Mouse (Mus musculus): ENCODE measurements at regions not wholly inside any gene's neighbourhood (a gene's known extent, or its start where the extent isn't known, plus 50 kb on each side); places are given as distances from the start of the nearest gene placed in this dataset.

- Histone ChIP-seq H3K4me2 (peak overlapping the region; percentile 63), H3K9me3 (no peaks in the 10 kb centered on the region), H3K4me3 (peak overlapping the region; percentile 29), H3K9ac (peak overlapping the region; percentile 66), H3K27me3 (replicated peaks) (no peaks in the 10 kb centered on the region), H3K4me1 (peaks cover 4% of the 10 kb centered on the region), H3K27ac (replicated peaks) (no peak overlapping the region), H3K36me3 (no peaks in the 10 kb centered on the region)
- ATAC-seq (ENCODE audit: extremely low read depth, insufficient number of reproducible peaks, low FRiP score, low TSS enrichment): no peak
- 14% methylated on average over 13 of the region's 13 CpGs for WGBS
Measured at GRCm38 (mm10) chr10:83819266-83819949, 96.7 kb downstream of the 1500009L16Rik start.

GRCm38 (mm10) chr10:83819950-83820275, 97.2 kb downstream of the 1500009L16Rik start:
- no peak for ATAC-seq (ENCODE audit: extremely low read depth, insufficient number of reproducible peaks, low FRiP score, low TSS enrichment)
- no peak overlapping the region for H3K4me3 ChIP-seq
- H3K4me2 ChIP-seq: peak overlapping the region; percentile 63
- WGBS: 73% methylated on average over 8 of the region's 8 CpGs
- no peaks in the 10 kb centered on the region for H3K9me3 ChIP-seq
- H3K9ac ChIP-seq: no peak overlapping the region
- H3K27me3 ChIP-seq (replicated peaks): no peaks in the 10 kb centered on the region
- H3K36me3 ChIP-seq: no peaks in the 10 kb centered on the region
- no peak overlapping the region for H3K27ac ChIP-seq (replicated peaks)
- peaks cover 4% of the 10 kb centered on the region for H3K4me1 ChIP-seq

GRCm38 (mm10) chr10:83821089-83821488, 98.4 kb downstream of the 1500009L16Rik start:
- H3K36me3 ChIP-seq: no peaks in the 10 kb centered on the region
- no peak overlapping the region for H3K4me2 ChIP-seq
- no peak overlapping the region for H3K9ac ChIP-seq
- no peak overlapping the region for H3K27ac ChIP-seq (replicated peaks)
- peaks cover 4% of the 10 kb centered on the region for H3K4me1 ChIP-seq
- no peaks in the 10 kb centered on the region for H3K9me3 ChIP-seq
- H3K27me3 ChIP-seq (replicated peaks): no peaks in the 10 kb centered on the region
- no peak for ATAC-seq (ENCODE audit: extremely low read depth, insufficient number of reproducible peaks, low FRiP score, low TSS enrichment)
- WGBS: 65% methylated on average over 10 of the region's 10 CpGs
- no peak overlapping the region for H3K4me3 ChIP-seq

- Histone ChIP-seq H3K27me3 (replicated peaks) (no peaks in the 10 kb centered on the region), H3K27ac (replicated peaks) (no peak overlapping the region), H3K9me3 (no peaks in the 10 kb centered on the region), H3K4me2 (no peak overlapping the region), H3K9ac (no peak overlapping the region), H3K36me3 (no peaks in the 10 kb centered on the region), H3K4me1 (peaks cover 4% of the 10 kb centered on the region; the same call in 1 of the 2 replicates), H3K4me3 (no peak overlapping the region)
- 77% methylated on average over 5 of the region's 5 CpGs for WGBS
- no peak for ATAC-seq (ENCODE audit: extremely low read depth, insufficient number of reproducible peaks, low FRiP score, low TSS enrichment)
Measured at GRCm38 (mm10) chr10:83826105-83826504, 103.4 kb downstream of the 1500009L16Rik start.

- Histone ChIP-seq H3K27me3 (replicated peaks) (no peaks in the 10 kb centered on the region), H3K9ac (no peak overlapping the region), H3K4me3 (no peak overlapping the region), H3K36me3 (no peaks in the 10 kb centered on the region), H3K27ac (replicated peaks) (peak overlapping the region; percentile 32; the same call in 1 of the 2 replicates), H3K4me1 (peaks cover 14% of the 10 kb centered on the region), H3K4me2 (no peak overlapping the region), H3K9me3 (no peaks in the 10 kb centered on the region)
- 58% methylated on average over 5 of the region's 5 CpGs for WGBS
- no peak for ATAC-seq (ENCODE audit: extremely low read depth, insufficient number of reproducible peaks, low FRiP score, low TSS enrichment)
Measured at GRCm38 (mm10) chr10:83836351-83836750, 113.7 kb downstream of the 1500009L16Rik start.

GRCm38 (mm10) chr10:83840226-83840625, 117.6 kb downstream of the 1500009L16Rik start:
- H3K4me1 ChIP-seq: peaks cover 14% of the 10 kb centered on the region
- H3K36me3 ChIP-seq: no peaks in the 10 kb centered on the region
- no peak overlapping the region for H3K9ac ChIP-seq
- no peak overlapping the region for H3K4me2 ChIP-seq
- no peak overlapping the region for H3K4me3 ChIP-seq
- H3K27me3 ChIP-seq (replicated peaks): no peaks in the 10 kb centered on the region
- ATAC-seq (ENCODE audit: extremely low read depth, insufficient number of reproducible peaks, low FRiP score, low TSS enrichment): no peak
- WGBS: 62% methylated on average over 3 of the region's 3 CpGs
- H3K27ac ChIP-seq (replicated peaks): no peak overlapping the region
- H3K9me3 ChIP-seq: peaks cover 12% of the 10 kb centered on the region; the same call in 1 of the 2 replicates

- no peak for ATAC-seq (ENCODE audit: extremely low read depth, insufficient number of reproducible peaks, low FRiP score, low TSS enrichment)
- Histone ChIP-seq H3K36me3 (no peaks in the 10 kb centered on the region), H3K4me2 (no peak overlapping the region), H3K4me3 (no peak overlapping the region), H3K27me3 (replicated peaks) (no peaks in the 10 kb centered on the region), H3K9me3 (no peaks in the 10 kb centered on the region), H3K27ac (replicated peaks) (no peak overlapping the region), H3K4me1 (peaks cover 26% of the 10 kb centered on the region), H3K9ac (no peak overlapping the region)
- 80% methylated on average over 4 of the region's 4 CpGs for WGBS
Measured at GRCm38 (mm10) chr10:83850881-83851280, 128.2 kb downstream of the 1500009L16Rik start.

- Histone ChIP-seq H3K9ac (no peak overlapping the region), H3K4me2 (no peak overlapping the region), H3K4me3 (no peak overlapping the region), H3K27me3 (replicated peaks) (no peaks in the 10 kb centered on the region), H3K27ac (replicated peaks) (no peak overlapping the region), H3K4me1 (peaks cover 13% of the 10 kb centered on the region), H3K36me3 (no peaks in the 10 kb centered on the region), H3K9me3 (no peaks in the 10 kb centered on the region)
- ATAC-seq (ENCODE audit: extremely low read depth, insufficient number of reproducible peaks, low FRiP score, low TSS enrichment): no peak
- 77% methylated on average over 5 of the region's 5 CpGs for WGBS
Measured at GRCm38 (mm10) chr10:83852194-83852593, 129.5 kb downstream of the 1500009L16Rik start.

- Histone ChIP-seq H3K36me3 (no peaks in the 10 kb centered on the region), H3K9ac (no peak overlapping the region), H3K27me3 (replicated peaks) (no peaks in the 10 kb centered on the region), H3K4me2 (no peak overlapping the region), H3K4me1 (peaks cover 14% of the 10 kb centered on the region), H3K9me3 (no peaks in the 10 kb centered on the region), H3K4me3 (no peak overlapping the region), H3K27ac (replicated peaks) (no peak overlapping the region)
- 69% methylated on average over 3 of the region's 3 CpGs for WGBS
- ATAC-seq (ENCODE audit: extremely low read depth, insufficient number of reproducible peaks, low FRiP score, low TSS enrichment): no peak
Measured at GRCm38 (mm10) chr10:83852806-83853205, 130.1 kb downstream of the 1500009L16Rik start.

GRCm38 (mm10) chr10:83857794-83858442, 135.3 kb downstream of the 1500009L16Rik start:
- Histone ChIP-seq H3K9ac (no peak overlapping the region), H3K27me3 (replicated peaks) (no peaks in the 10 kb centered on the region), H3K4me2 (no peak overlapping the region), H3K4me1 (peaks cover 24% of the 10 kb centered on the region), H3K27ac (replicated peaks) (0 out of 2 replicates have a peak overlapping the region, but pooled peaks have one; percentile 25), H3K36me3 (no peaks in the 10 kb centered on the region), H3K9me3 (no peaks in the 10 kb centered on the region), H3K4me3 (no peak overlapping the region)
- WGBS: 69% methylated on average over 14 of the region's 14 CpGs
- ATAC-seq (ENCODE audit: extremely low read depth, insufficient number of reproducible peaks, low FRiP score, low TSS enrichment): no peak

GRCm38 (mm10) chr10:83858689-83859088, 136.0 kb downstream of the 1500009L16Rik start:
- Histone ChIP-seq H3K36me3 (no peaks in the 10 kb centered on the region), H3K27me3 (replicated peaks) (no peaks in the 10 kb centered on the region), H3K9me3 (no peaks in the 10 kb centered on the region), H3K27ac (replicated peaks) (0 out of 2 replicates have a peak overlapping the region, but pooled peaks have one; percentile 25), H3K4me3 (no peak overlapping the region), H3K9ac (no peak overlapping the region), H3K4me1 (peaks cover 24% of the 10 kb centered on the region), H3K4me2 (no peak overlapping the region)
- 67% methylated on average over 6 of the region's 6 CpGs for WGBS
- no peak for ATAC-seq (ENCODE audit: extremely low read depth, insufficient number of reproducible peaks, low FRiP score, low TSS enrichment)

GRCm38 (mm10) chr10:83859633-83860032, 137.0 kb downstream of the 1500009L16Rik start:
- H3K27ac ChIP-seq (replicated peaks): peak overlapping the region; percentile 12; the same call in 1 of the 2 replicates
- ATAC-seq (ENCODE audit: extremely low read depth, insufficient number of reproducible peaks, low FRiP score, low TSS enrichment): no peak
- H3K9ac ChIP-seq: no peak overlapping the region
- H3K4me2 ChIP-seq: no peak overlapping the region
- H3K9me3 ChIP-seq: peaks cover 5% of the 10 kb centered on the region; the same call in 1 of the 2 replicates
- no peak overlapping the region for H3K4me3 ChIP-seq
- peaks cover 25% of the 10 kb centered on the region for H3K4me1 ChIP-seq
- no peaks in the 10 kb centered on the region for H3K27me3 ChIP-seq (replicated peaks)
- no peaks in the 10 kb centered on the region for H3K36me3 ChIP-seq
- 60% methylated on average over 4 of the region's 4 CpGs for WGBS
